Mouse (Mus musculus) central nervous system, embryonic 14 days (tissue): ENCODE data around the gene Olfr1310. TPM values are rescaled to one million over a fixed set of nuclear protein-coding genes. Genes with fewer than 3 reads are reported as not detected.

Experiments
- polyA plus RNA-seq: library from polyadenylated mRNA; depleted of rRNA; stranded (reverse); fragments of >200 nt; gene quantifications from 2 replicates; pipeline ENCODE4 v1.2.3, GENCODE M21; 2012; rRNA removed

Gene Olfr1310
- polyA plus RNA-seq = 0.01 TPM in 1 of 2 replicates, not detected in the other

GRCm38 (mm10) chr2:112012608-112013007 lies at the start of gene Olfr1310:
TSS of gene Olfr1310 (minus strand) at chr2:112012708.

DNA sequence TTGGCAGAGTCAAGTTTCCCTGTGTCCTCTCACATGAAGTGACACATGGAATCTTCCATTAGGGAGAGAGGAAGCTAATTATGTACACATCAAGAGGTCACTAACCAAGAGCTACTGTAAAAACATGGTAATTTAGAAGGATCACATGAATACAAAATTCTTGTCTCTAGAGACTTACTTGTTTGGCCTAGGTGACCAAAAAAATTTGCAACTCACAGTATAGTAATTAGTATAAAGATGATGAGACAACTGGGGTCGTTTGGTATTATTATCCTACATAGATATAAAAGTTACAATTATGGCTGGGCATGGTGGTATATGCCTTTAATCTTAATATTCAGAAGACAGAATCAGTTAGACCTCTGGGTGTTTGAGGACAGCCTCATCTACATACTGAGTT lies 37.6 kb upstream of the Olfr1310 start, which contains the start of gene Olfr1312:
Gene Olfr1312 (minus strand): TSS at position 101 of the 400 bp plus-strand sequence.

DNA sequence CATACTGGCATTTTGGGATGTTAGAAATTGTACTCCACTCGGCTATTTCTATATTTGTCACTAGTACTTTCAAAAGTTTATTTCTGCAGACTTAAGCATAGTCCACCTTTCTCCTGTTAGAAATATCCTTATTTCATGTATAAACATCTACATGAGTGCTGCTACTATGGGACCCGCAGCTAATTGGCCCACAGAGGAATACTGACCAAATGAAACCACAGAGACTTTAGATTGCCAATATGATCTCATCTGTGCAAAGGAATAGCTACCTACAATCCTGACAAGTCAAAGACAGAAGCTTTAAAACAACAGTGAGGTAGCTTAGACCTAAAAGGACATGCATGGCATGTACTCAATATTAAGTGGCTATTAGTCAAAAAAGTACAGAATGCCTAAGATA lies 11.8 kb upstream of the Olfr1310 start, which contains the start of gene Olfr1311:
Gene Olfr1311 (minus strand): TSS at position 101 of the 400 bp plus-strand sequence.

DNA sequence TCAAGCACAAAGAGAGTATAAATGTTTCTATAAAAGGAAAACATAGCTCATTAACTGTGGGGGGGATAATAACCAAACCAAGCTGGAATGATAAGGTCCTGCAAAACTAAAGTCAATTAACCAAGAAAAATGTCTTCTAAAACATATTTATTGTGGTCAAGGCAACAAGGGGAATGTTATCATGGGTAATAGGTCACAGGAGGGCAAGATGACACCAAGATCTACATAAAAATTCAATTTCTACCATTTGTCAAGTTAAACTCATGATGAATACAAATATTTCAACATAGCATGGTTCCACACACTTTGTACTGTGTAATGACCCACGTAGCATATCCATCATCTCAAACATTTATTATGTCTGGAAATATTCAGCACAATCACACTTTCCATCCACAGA lies 22.3 kb downstream of the Olfr1310 start, which contains the start of gene Olfr1309:
Gene Olfr1309 (minus strand): TSS at position 101 of the 400 bp plus-strand sequence.

GRCm38 (mm10) chr2:111964844-111965243 lies 47.7 kb downstream of the Olfr1310 start, which contains the start of gene Olfr1308:
TSS of gene Olfr1308 (minus strand) at chr2:111964944.

Other genes with a start within 250 kb of the Olfr1310 start
- gene Olfr1302, start 235.3 kb downstream of the Olfr1310 start, polyA plus RNA-seq = not detected in 2 replicates
- gene Olfr1303, start 192.4 kb downstream of the Olfr1310 start, polyA plus RNA-seq = not detected in 2 replicates
- gene Olfr1305, start 135.6 kb downstream of the Olfr1310 start, polyA plus RNA-seq = not detected in 2 replicates
- gene Olfr1306, start 96.4 kb downstream of the Olfr1310 start, polyA plus RNA-seq = not detected in 2 replicates
- gene Olfr1307, start 63.3 kb downstream of the Olfr1310 start, polyA plus RNA-seq = not detected in 2 replicates
- gene Olfr1308, start 47.8 kb downstream of the Olfr1310 start, polyA plus RNA-seq = not detected in 2 replicates
- not detected in 2 replicates for gene Olfr1309, start 22.4 kb downstream of the Olfr1310 start, polyA plus RNA-seq
- gene Olfr1311, start 11.7 kb upstream of the Olfr1310 start, polyA plus RNA-seq = not detected in 2 replicates
- gene Olfr1312, start 37.5 kb upstream of the Olfr1310 start, polyA plus RNA-seq = not detected in 2 replicates
- gene Olfr1313, start 65.1 kb upstream of the Olfr1310 start, polyA plus RNA-seq = not detected in 2 replicates
- gene Olfr1314, start 84.1 kb upstream of the Olfr1310 start, polyA plus RNA-seq = 0.01 TPM in 1 of 2 replicates, not detected in the other
- not detected in 2 replicates for gene Olfr1315-ps1, start 102.7 kb upstream of the Olfr1310 start, polyA plus RNA-seq
- 0.05 and 0.06 TPM in 2 replicates for gene Olfr1316, start 122.3 kb upstream of the Olfr1310 start, polyA plus RNA-seq
- gene Olfr1317, start 127.6 kb upstream of the Olfr1310 start, polyA plus RNA-seq = not detected in 2 replicates
- not detected in 2 replicates for gene Olfr1318, start 141.5 kb upstream of the Olfr1310 start, polyA plus RNA-seq
- gene Lpcat4, start 226.8 kb upstream of the Olfr1310 start, polyA plus RNA-seq = 45.3 and 55.0 TPM in 2 replicates
- not detected in 2 replicates for gene Nutm1, start 246.6 kb upstream of the Olfr1310 start, polyA plus RNA-seq
- 123 and 138 TPM in 2 replicates for gene Nop10, start 249.2 kb upstream of the Olfr1310 start, polyA plus RNA-seq